In the genomic region with DNA sequence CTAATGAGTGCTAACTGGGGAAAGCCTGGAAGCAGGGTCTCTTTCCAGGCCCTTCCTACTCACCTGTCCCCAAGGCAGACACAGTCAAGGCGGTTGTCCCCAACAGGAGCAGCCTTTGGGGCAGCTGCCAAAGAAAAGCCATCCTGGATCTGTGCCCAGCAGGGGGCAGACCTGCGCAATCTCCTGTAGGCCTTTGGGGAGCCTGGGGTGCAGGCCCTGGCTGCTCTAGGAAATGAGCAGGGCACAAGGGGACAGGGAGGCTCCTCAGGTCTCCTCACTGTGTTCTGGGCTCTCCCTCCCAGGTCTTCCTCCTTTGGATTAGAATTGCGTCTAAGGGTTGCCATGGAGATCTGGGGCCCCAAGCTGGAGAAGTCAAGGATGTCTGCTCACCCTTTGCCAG, we compare ENCODE assay signal across 10 mouse cellular contexts. TPM values are rescaled to one million over a fixed set of nuclear protein-coding genes. Genes with fewer than 3 reads are reported as not detected.
DNase-seq lines count a peak whose midpoint lies in the region; ATAC-seq and TF ChIP-seq lines count a peak whose summit lies in the region.
"Had no signal": no experiment of that assay in that cellular context is flagged by ENCODE, and none has a peak within 500 bp of the region (broad histone marks: within the 10 kb centered on the region; RNA-seq: fewer than 3 reads in every experiment).

No protein-coding gene starts in this region.

- peak; percentile 52; the same call in 1 of the 2 replicates for TF ChIP-seq CTCF in spleen, adult 2 months (IDR thresholded peaks at IDR 0.05; ENCODE audit: extremely low read depth, insufficient read depth, insufficient read length, insufficient replicate concordance)

- no peak overlapping the region for H3K9ac ChIP-seq in midbrain, embryonic 14.5 days (replicated peaks; ENCODE audit: low read length)
- H3K9ac ChIP-seq: stomach, embryonic 15.5 days had no signal

- no peaks in the 10 kb centered on the region for H3K9me3 ChIP-seq in midbrain, embryonic 14.5 days (ENCODE audit: control insufficient read depth, low read length)
- H3K9me3 ChIP-seq: stomach, embryonic 15.5 days had no signal

- ATAC-seq in erythroblast, adult 5-6 weeks (replicated peaks; ENCODE audit: low FRiP score, poor library complexity, severe bottlenecking) = peak; percentile 52; the same call in 1 of the 2 replicates
- no peak for ATAC-seq in midbrain, embryonic 14.5 days (ENCODE audit: low FRiP score, low TSS enrichment)

- H3K4me3 ChIP-seq in spleen, adult 2 months (ENCODE audit: extremely low read depth, insufficient read depth, insufficient read length) = no peak overlapping the region
- H3K4me3 ChIP-seq in midbrain, embryonic 14.5 days (replicated peaks; ENCODE audit: low read depth, low read length) = no peak overlapping the region
- H3K4me3 ChIP-seq: stomach, embryonic 15.5 days had no signal

- H3K27ac ChIP-seq in spleen, adult 2 months (ENCODE audit: insufficient read depth, low read length) = no peak overlapping the region
- no peak overlapping the region for H3K27ac ChIP-seq in midbrain, embryonic 14.5 days (replicated peaks; ENCODE audit: low read depth, low read length)
- H3K27ac ChIP-seq: stomach, embryonic 15.5 days had no signal

- no peak overlapping the region for H3K4me2 ChIP-seq in midbrain, embryonic 14.5 days (ENCODE audit: low read length)
- H3K4me2 ChIP-seq: stomach, embryonic 15.5 days had no signal

- no peaks in the 10 kb centered on the region for H3K36me3 ChIP-seq in spleen, adult 2 months (ENCODE audit: control insufficient read depth, insufficient read depth, low read length)
- no peaks in the 10 kb centered on the region for H3K36me3 ChIP-seq in midbrain, embryonic 14.5 days (ENCODE audit: control insufficient read depth, insufficient read depth, low read length)
- H3K36me3 ChIP-seq: stomach, embryonic 15.5 days had no signal

- peak; percentile 55 for DNase-seq in kidney, postnatal 10 days
- DNase-seq in kidney, postnatal 14 days = no peak
- peak; percentile 63 for DNase-seq in R1 (ENCODE audit: low read depth, low spot score)
- peak in 1 of 2 experiments; percentile 40 for DNase-seq in spleen, adult 2 months (ENCODE audit: low read depth in 1 of 2, low spot score in 2 of 2)
- no peak for DNase-seq in midbrain, embryonic 14.5 days
- no peak for DNase-seq in frontal cortex, adult 2 months (ENCODE audit: extremely low spot score in 1 of 2, low spot score in 1 of 2)
- DNase-seq in left cerebral cortex, adult 8-10 months (ENCODE audit: low spot score in 2 of 2) = no peak

- no peaks in the 10 kb centered on the region for H3K27me3 ChIP-seq in spleen, adult 2 months (ENCODE audit: control insufficient read depth, insufficient read depth, low read length)
- H3K27me3 ChIP-seq in midbrain, embryonic 14.5 days (ENCODE audit: control insufficient read depth, insufficient read depth, low read length) = 0 out of 2 replicates have a peak, but pooled peaks cover 6% of the 10 kb centered on the region

- no peak for TF ChIP-seq POLR2A in spleen, adult 2 months (IDR thresholded peaks at IDR 0.05; ENCODE audit: low read depth, low read length)

- 73% methylated on average over 3 of the region's 3 CpGs for WGBS in spleen, adult 2 months
- WGBS in midbrain, embryonic 14.5 days = 33% methylated on average over 3 of the region's 3 CpGs

- peaks cover 6% of the 10 kb centered on the region for H3K4me1 ChIP-seq in spleen, adult 2 months (ENCODE audit: control insufficient read depth, insufficient read depth, insufficient read length)
- H3K4me1 ChIP-seq in midbrain, embryonic 14.5 days (ENCODE audit: control insufficient read depth, insufficient read depth, low read length) = peaks cover 6% of the 10 kb centered on the region; the same call in 1 of the 2 replicates

RNA-seq across cellular contexts. Expression of gene Ldlrad2, which starts 7.4 kb away (rescaled TPM):
- not detected in 2 replicates for total RNA-seq in erythroblast, adult 5-6 weeks (2015; ENCODE audit: low replicate concordance)
- not detected in 2 replicates for total RNA-seq in erythroblast, adult 5-6 weeks (2017; ENCODE audit: low replicate concordance)
- polyA plus RNA-seq in spleen, adult 2 months (2012; rRNA removed) = not detected in 2 replicates
- polyA plus RNA-seq in midbrain, embryonic 14.5 days (2014; fragmentation: Nextera tagmentation; extraction: Ambion mirVana) = not detected in 2 replicates
- polyA plus RNA-seq in frontal cortex, adult 2 months (2012; rRNA removed) = not detected in 2 replicates
- total RNA-seq in left cerebral cortex, adult 8-10 months (2022) = not detected
- polyA plus RNA-seq: limb, embryonic 14.5 days; stomach, embryonic 15.5 days had no signal

RNA-seq across cellular contexts. Expression of gene Usp48, which starts 11.7 kb away (rescaled TPM):
- total RNA-seq in erythroblast, adult 5-6 weeks (2015; ENCODE audit: low replicate concordance) = 37.6 and 43.4 TPM in 2 replicates
- 46.5 and 54.8 TPM in 2 replicates for total RNA-seq in erythroblast, adult 5-6 weeks (2017; ENCODE audit: low replicate concordance)
- 64.1 and 68.3 TPM in 2 replicates for polyA plus RNA-seq in spleen, adult 2 months (2012; rRNA removed)
- 66.5 and 76.8 TPM in 2 replicates for polyA plus RNA-seq in midbrain, embryonic 14.5 days (2014; fragmentation: Nextera tagmentation; extraction: Ambion mirVana)
- 171 and 180 TPM in 2 replicates for polyA plus RNA-seq in frontal cortex, adult 2 months (2012; rRNA removed)
- 100 to 1,000 TPM; 127 to 138 (median 131) TPM for total RNA-seq in left cerebral cortex, adult 8-10 months (2022)

Comparison
In these comparisons a context has a peak if more than half of its experiments do, and no peak if none do; other contexts are left out.
1. DNase-seq: peak in kidney, postnatal 10 days (single experiment) and R1 (single experiment); none in kidney, postnatal 14 days (single experiment), midbrain, embryonic 14.5 days (single experiment), frontal cortex, adult 2 months (0 of 2) and left cerebral cortex, adult 8-10 months (0 of 2).